Mouse (Mus musculus) embryonic fibroblast, embryonic 13.5 days (primary cell): ENCODE results near the gene Scn5a.

Source experiments
- CTCF ChIP-seq: IDR thresholded peaks from 2 replicates; pipeline ENCODE4 v1.5.1; 2011; ENCODE audit warnings: mild to moderate bottlenecking, control low read depth, low read length, moderate library complexity, borderline replicate concordance; ENCODE audit not compliant: insufficient read depth
- POLR2A ChIP-seq: IDR thresholded peaks from 2 replicates; pipeline ENCODE4 v1.6.1; 2011; ENCODE audit warnings: low read depth, mild to moderate bottlenecking, control low read depth, low read length, moderate library complexity

GRCm38 (mm10) chr9:119624151-119624550 is 45.3 kb upstream of the Scn5a start:
- TF ChIP-seq POLR2A (no peak), CTCF (no peak)
